Mouse (Mus musculus) splenic B cell, adult 2 months (primary cell): ENCODE measurements around the gene Rgs14.

Experiments used
- DNase-seq: peaks from one replicate; pipeline ENCODE4 v3.0.0-alpha.2; 2011; ENCODE audit warnings: low read depth, low spot score
- H3K27me3 ChIP-seq: 2 replicates; pipeline ENCODE4 v1.6.1; 2012; ENCODE audit warnings: mild to moderate bottlenecking, low read length, moderate library complexity, mixed read lengths; ENCODE audit not compliant: control insufficient read depth, poor library complexity, insufficient read depth, severe bottlenecking
- H3K36me3 ChIP-seq: 2 replicates; pipeline ENCODE4 v1.6.1; 2012; ENCODE audit warnings: mild to moderate bottlenecking, low read length, moderate library complexity, mixed read lengths; ENCODE audit not compliant: control insufficient read depth, poor library complexity, insufficient read depth, severe bottlenecking

The Rgs14 gene

DNA sequence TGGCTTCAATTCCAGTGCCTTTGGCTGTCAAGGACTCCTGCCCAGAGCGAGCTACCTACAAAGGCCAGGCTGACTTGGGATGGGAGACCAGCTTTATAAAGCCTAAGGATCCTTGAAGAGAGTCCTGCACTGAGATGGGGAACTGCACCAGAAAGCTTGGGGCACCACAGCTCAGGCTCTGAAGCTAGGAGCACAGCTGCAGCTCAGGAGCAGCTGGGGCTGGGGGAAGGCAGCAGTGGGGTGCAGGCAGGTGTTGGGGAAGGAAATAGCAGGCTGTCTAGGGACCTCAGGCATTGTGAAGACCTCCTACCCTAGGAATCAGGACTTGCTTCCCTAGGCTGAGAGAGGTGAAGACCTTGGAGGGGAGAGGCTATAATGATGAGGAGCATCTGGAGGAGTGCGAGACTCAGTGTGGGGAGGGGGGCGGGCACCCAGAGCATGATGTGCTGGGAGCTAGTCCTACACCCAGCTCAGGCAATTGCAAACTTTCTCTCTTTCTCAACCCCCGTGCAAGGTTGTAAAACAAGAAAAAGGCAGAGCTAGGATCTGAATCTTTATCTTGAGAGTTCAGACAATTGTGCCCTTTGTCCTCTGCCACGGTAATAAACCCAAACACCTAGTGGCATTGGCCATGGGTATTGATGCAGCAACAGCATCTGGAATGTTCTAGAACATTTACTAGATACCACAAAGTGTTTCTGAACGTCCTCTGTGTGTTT lies 4.8 kb downstream of the Rgs14 start:
- Histone ChIP-seq H3K36me3 (peaks cover 9% of the 10 kb centered on the region), H3K27me3 (no peaks in the 10 kb centered on the region)
- DNase-seq = no peak

DNA sequence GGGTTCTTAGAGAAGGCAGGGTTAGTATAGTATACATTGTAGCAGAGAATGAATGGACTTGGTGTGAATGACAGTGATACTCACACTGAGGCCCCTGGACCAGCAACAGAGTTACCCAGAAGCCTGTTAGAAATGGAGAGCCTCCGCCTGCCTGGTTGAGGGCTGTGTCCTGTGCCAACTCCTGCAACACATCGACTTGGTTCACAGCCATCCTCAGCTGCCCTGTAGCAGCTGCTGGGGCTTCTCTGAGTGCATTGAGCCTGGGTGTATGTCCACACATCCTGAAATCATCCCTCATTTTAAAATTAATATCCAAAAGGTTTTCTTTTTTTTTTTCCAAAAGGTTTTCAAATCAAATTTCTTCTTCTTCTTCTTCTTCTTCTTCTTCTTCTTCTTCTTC lies 6.3 kb downstream of the Rgs14 start:
- DNase-seq = no peak
- Histone ChIP-seq H3K36me3 (peaks cover 11% of the 10 kb centered on the region), H3K27me3 (no peaks in the 10 kb centered on the region)

DNA sequence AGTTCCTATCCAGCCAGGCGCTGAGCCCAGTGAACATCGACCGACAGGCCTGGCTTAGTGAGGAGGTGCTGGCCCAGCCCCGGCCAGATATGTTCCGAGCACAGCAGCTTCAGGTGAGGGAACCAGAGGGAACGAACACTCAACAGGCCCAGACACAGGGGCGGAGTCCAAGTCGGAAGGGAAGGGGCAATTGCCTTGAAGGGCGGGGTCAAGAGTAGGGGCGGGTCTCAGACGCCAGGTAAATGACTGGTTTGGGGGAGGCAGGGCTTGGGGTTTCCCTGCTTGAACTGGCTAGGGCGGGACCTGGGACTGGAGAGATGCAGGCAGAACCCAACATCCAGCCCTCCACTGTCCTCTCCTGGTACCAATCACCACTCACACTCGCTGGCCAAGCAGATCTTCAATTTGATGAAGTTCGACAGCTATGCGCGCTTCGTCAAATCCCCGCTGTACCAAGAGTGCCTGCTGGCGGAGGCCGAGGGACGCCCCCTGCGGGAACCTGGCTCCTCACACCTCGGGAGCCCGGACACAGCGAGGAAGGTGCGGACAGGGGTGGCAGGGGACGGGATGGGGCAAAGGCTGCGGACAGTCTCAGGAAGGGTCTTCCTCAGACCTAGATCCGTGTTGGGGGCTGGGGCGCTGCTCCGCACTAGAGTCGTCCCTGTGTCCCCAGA lies 9.5 kb downstream of the Rgs14 start:
- Histone ChIP-seq H3K27me3 (no peaks in the 10 kb centered on the region), H3K36me3 (peaks cover 18% of the 10 kb centered on the region)

DNA sequence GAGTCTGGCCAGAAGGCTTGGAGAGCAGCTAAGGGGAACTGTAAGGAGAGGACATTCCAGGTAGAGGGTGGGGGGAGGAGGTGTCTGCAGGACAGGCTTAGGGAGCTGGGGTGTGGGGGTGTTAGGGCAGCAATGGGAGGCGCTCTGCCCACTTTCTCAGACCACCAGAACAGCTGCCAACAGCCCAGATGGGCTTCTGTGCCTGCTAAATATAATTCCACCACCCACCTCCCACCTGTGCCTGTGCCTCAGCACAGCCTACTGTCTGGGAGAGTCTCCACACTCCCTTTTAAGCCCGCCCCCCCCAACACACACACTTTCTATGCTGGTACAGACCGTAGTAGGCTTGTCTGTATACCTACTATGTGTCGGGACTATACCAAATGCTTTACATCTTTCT lies 12.3 kb downstream of the Rgs14 start:
- Histone ChIP-seq H3K27me3 (no peaks in the 10 kb centered on the region), H3K36me3 (peaks cover 21% of the 10 kb centered on the region)
- DNase-seq = no peak

More for the DNA sequence above, 9.5 kb downstream of the Rgs14 start:
- DNase-seq = no peak

DNA sequence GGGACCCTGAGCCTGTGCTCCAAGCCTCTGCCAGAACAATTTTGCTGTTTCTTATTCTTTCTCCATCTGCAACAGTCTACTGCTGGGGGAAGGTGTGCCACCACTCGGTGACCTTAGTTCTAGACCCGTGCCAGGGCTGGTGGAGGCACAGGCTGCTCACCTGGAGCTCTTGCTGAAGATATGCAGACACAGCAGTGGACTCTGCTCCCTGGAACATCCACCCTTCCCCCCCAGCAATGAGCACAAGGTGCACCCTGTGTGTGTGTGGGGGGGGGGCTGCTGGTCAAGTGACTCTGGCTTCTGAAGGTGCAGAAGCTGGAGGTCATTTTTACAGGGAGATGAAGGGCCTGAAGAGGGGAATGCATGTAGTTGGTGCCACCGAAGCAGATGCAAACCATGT lies 21.1 kb downstream of the Rgs14 start:
- no peak for DNase-seq
- H3K27me3 ChIP-seq = no peaks in the 10 kb centered on the region
- H3K36me3 ChIP-seq = no peaks in the 10 kb centered on the region

GRCm38 (mm10) chr13:55391626-55392029 lies 22.1 kb downstream of the Rgs14 start:
- Histone ChIP-seq H3K36me3 (no peaks in the 10 kb centered on the region), H3K27me3 (no peaks in the 10 kb centered on the region)
- DNase-seq = no peak

- Histone ChIP-seq H3K27me3 (no peaks in the 10 kb centered on the region), H3K36me3 (no peaks in the 10 kb centered on the region)
- DNase-seq = peak; percentile 62
These were observed 23.4 kb downstream of the Rgs14 start for GRCm38 (mm10) chr13:55392933-55393332.

DNA sequence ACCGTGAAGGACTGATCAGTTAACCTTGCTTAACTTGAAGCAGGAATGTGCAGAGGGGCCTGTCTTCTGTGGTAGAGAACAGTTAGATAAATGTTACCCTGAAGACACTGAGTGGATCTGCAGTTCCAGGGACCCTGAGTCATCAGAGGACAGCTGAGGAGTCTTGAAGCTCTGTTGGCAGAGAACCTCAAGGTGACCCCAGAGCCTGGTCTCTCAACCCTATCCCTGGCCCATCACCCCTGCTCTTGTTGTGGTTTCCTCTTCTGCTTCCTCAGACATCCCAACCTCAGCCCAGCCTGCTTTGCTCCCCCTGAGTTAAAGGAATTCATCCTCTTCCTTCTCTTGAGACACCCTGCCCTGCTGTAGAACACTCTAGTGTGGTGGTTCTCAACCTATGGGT lies 28.6 kb downstream of the Rgs14 start, which contains the start of gene Slc34a1:
TSS of gene Slc34a1 (plus strand) at position 100 of the 400 bp plus-strand sequence.
- no peaks in the 10 kb centered on the region for H3K27me3 ChIP-seq
- DNase-seq = no peak
- no peaks in the 10 kb centered on the region for H3K36me3 ChIP-seq

- no peak for DNase-seq
- no peaks in the 10 kb centered on the region for H3K27me3 ChIP-seq
- H3K36me3 ChIP-seq = no peaks in the 10 kb centered on the region
These were observed 29.9 kb downstream of the Rgs14 start for GRCm38 (mm10) chr13:55399300-55400038.

DNA sequence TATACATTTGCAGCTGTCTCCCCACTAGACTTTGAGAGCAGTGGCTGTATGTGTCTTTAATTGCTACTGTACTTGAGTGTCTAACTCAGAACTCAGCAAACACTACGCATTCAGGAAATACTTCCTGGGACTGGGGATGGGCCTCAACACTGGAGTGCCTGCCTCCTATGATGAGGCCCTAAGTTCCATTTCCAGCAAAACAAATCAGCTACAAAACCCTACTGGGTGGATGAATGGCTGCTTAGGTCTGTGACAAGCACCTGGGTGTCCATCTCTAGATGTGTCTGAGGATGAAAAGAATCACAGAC lies 30.5 kb downstream of the Rgs14 start:
- Histone ChIP-seq H3K27me3 (no peaks in the 10 kb centered on the region), H3K36me3 (no peaks in the 10 kb centered on the region)
- DNase-seq = no peak

DNA sequence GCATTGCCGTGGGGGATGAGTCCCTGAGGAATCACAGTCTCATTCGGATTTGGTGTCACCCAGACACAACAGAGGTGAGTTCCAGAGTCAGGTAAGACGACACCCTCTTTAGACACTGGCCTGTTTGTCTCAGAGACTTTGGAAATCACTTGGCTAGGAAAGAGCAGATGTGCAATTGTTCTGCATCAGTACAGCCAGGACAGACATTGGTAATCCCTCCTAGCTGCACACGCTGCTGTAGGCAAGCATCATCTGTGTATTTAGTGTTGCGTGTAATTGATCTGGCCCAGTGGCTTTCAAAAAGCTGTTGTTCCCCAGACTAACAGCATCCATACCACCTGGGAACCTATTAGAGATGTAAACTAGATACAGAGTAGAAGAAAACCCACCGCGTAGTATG lies 33.7 kb downstream of the Rgs14 start:
- Histone ChIP-seq H3K36me3 (no peaks in the 10 kb centered on the region), H3K27me3 (no peaks in the 10 kb centered on the region)
- DNase-seq = no peak

- no peak for DNase-seq
- Histone ChIP-seq H3K27me3 (no peaks in the 10 kb centered on the region), H3K36me3 (no peaks in the 10 kb centered on the region)
These were observed 34.7 kb downstream of the Rgs14 start for GRCm38 (mm10) chr13:55403935-55404852.

DNA sequence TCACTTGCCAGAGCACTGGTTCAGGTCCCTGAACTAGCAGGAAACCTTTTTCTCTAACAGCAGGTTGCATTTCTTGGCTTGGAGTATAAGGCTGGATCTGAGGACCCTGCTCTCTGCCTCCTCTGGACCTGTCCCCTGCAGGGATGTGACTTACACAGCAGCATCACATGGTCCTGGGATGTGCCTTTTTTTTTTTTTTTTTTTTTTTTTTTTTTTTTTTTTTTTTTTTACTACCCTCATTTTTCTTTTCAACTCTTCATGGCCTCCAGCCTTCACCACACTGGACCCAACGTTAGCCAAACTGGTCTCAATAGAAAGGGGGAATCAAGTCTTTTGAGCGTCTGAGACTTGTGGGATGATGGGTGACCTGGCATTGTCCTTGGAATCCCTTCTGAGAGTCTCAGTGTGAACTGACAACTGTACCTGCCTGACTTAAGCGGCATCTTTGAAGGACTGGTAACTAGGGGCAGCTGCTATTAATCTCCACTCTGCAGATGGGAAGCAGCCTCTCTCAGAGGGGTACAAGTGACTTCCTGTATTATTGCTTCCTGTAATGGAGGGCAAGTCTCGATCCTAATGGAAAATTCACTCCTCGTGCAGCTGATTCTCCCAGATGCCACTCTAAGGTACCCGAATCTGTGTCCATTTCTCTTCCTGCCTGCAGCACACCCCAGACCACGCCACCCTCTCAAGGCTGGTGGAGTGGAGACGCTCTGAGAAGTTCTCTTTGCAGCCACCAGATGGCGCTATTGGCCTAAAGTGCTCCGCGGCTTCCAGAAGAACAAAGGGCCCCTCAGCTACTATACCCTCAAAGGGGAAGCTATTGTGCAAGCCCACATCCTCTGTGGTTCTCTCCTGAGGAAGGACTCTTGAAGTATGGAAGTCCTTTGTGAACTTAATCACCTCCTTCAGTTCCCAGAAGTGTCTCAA lies 35.6 kb downstream of the Rgs14 start:
- peak; percentile 91 for DNase-seq
- Histone ChIP-seq H3K27me3 (no peaks in the 10 kb centered on the region), H3K36me3 (no peaks in the 10 kb centered on the region)
